In the genomic region with DNA sequence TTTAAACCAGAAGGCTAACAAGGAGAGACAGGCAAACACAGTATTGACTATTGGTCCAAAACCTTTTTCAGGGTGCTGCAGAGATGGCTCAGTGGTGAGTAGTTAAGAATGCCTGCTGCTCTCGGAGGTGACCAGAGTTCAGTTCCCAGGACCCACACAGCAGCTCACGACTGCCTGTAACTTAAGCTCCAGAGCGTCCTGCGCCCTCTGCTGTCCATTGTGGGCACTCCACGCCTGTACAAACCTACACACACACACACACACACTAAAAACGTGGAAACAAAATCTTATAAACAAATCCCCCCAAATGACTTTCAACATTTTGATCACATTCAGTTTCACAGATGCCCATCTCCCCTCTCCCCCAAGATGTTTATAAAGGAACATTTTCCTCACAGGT, we compare ENCODE assay signal across 28 mouse cellular contexts. TPM values are rescaled to one million over a fixed set of nuclear protein-coding genes. Genes with fewer than 3 reads are reported as not detected.
DNase-seq lines count a peak whose midpoint lies in the region; ATAC-seq and TF ChIP-seq lines count a peak whose summit lies in the region.
"Had no signal": no experiment of that assay in that cellular context is flagged by ENCODE, and none has a peak within 500 bp of the region (broad histone marks: within the 10 kb centered on the region; RNA-seq: fewer than 3 reads in every experiment).

No protein-coding gene starts in this region.

- ATAC-seq in forebrain, postnatal 0 days = no peak
- no peak for ATAC-seq in forebrain, embryonic 13.5 days
- ATAC-seq in liver, postnatal 0 days = no peak
- ATAC-seq: forebrain, embryonic 16.5 days; inflammation-experienced regulatory T-cells, adult 6 months; midbrain, embryonic 16.5 days had no signal

- no peaks in the 10 kb centered on the region for H3K9me3 ChIP-seq in forebrain, postnatal 0 days (ENCODE audit: low read length)
- H3K9me3 ChIP-seq in forebrain, embryonic 13.5 days (replicated peaks) = 0 out of 2 replicates have a peak, but pooled peaks cover 2% of the 10 kb centered on the region
- H3K9me3 ChIP-seq in liver, postnatal 0 days (ENCODE audit: low read length) = no peaks in the 10 kb centered on the region
- H3K9me3 ChIP-seq in CH12.LX (replicated peaks; ENCODE audit: low read length) = peaks cover 3% of the 10 kb centered on the region
- H3K9me3 ChIP-seq: embryonic facial prominence, embryonic 13.5 days; limb, embryonic 10.5 days; neural tube, embryonic 15.5 days; stomach, embryonic 15.5 days had no signal

- TF ChIP-seq CTCF in forebrain, postnatal 0 days (IDR thresholded peaks at IDR 0.05; ENCODE audit: low read depth) = 0 out of 2 replicates have a peak, but pooled peaks have one; percentile 12
- TF ChIP-seq CTCF in liver, adult 2 months (IDR thresholded peaks at IDR 0.05; ENCODE audit: low read depth, low read length) = peak; percentile 35; the same call in 1 of the 2 replicates
- no peak for TF ChIP-seq CTCF in liver, postnatal 0 days (IDR thresholded peaks at IDR 0.05; ENCODE audit: low read depth)
- peak in 1 of 2 experiments; percentile 46; a peak in 2 of 4 replicates for TF ChIP-seq CTCF in CH12.LX (conservative IDR thresholded peaks at IDR 0.05 in 1 of 2, IDR thresholded peaks at IDR 0.05 in 1 of 2; ENCODE audit: low read depth in 2 of 2, low read length in 2 of 2)
- 0 out of 2 replicates have a peak, but pooled peaks have one; percentile 14 for TF ChIP-seq CTCF in brain, embryonic 14.5 days (IDR thresholded peaks at IDR 0.05; ENCODE audit: borderline replicate concordance, extremely low read depth, insufficient read depth, insufficient read length)

- H3K4me2 ChIP-seq in forebrain, postnatal 0 days (ENCODE audit: low read depth) = no peak overlapping the region
- no peak overlapping the region for H3K4me2 ChIP-seq in forebrain, embryonic 13.5 days
- no peak overlapping the region for H3K4me2 ChIP-seq in liver, postnatal 0 days (ENCODE audit: low read depth, low read length)
- no peak overlapping the region for H3K4me2 ChIP-seq in CH12.LX (ENCODE audit: insufficient read depth, low read depth, poor library complexity, severe bottlenecking)
- H3K4me2 ChIP-seq: embryonic facial prominence, embryonic 13.5 days; heart, embryonic 12.5 days; hindbrain, embryonic 12.5 days; neural tube, embryonic 15.5 days; stomach, embryonic 15.5 days had no signal

- TF ChIP-seq POLR2A in liver, adult 2 months (IDR thresholded peaks at IDR 0.05; ENCODE audit: extremely low read depth, insufficient read depth, low read length) = no peak
- TF ChIP-seq POLR2A in CH12.LX (IDR thresholded peaks at IDR 0.05; ENCODE audit: low read depth, low read length) = no peak
- TF ChIP-seq POLR2A in brain, embryonic 14.5 days (IDR thresholded peaks at IDR 0.05; ENCODE audit: borderline replicate concordance, extremely low read depth, insufficient read depth, insufficient read length, poor library complexity, severe bottlenecking) = no peak

- H3K79me2 ChIP-seq in liver, adult 2 months (ENCODE audit: control insufficient read depth, insufficient read depth, low read length) = no peaks in the 10 kb centered on the region
- no peaks in the 10 kb centered on the region for H3K79me2 ChIP-seq in CH12.LX (replicated peaks; ENCODE audit: control insufficient read depth, extremely low read depth, insufficient read depth, poor library complexity, severe bottlenecking)

- no peaks in the 10 kb centered on the region for H3K36me3 ChIP-seq in forebrain, postnatal 0 days (ENCODE audit: insufficient read depth)
- no peaks in the 10 kb centered on the region for H3K36me3 ChIP-seq in forebrain, embryonic 13.5 days (ENCODE audit: poor library complexity, severe bottlenecking)
- no peaks in the 10 kb centered on the region for H3K36me3 ChIP-seq in liver, adult 2 months (ENCODE audit: control insufficient read depth, insufficient read depth, low read length)
- no peaks in the 10 kb centered on the region for H3K36me3 ChIP-seq in liver, postnatal 0 days (replicated peaks; ENCODE audit: insufficient read depth, low read length)
- H3K36me3 ChIP-seq in CH12.LX (replicated peaks in 1 of 2; ENCODE audit: control insufficient read depth in 1 of 2, insufficient read depth in 1 of 2, low read length in 1 of 2) = no peaks in the 10 kb centered on the region
- H3K36me3 ChIP-seq: embryonic facial prominence, embryonic 13.5 days; heart, embryonic 12.5 days; hindbrain, embryonic 12.5 days; limb, embryonic 10.5 days; neural tube, embryonic 15.5 days; stomach, embryonic 15.5 days had no signal

- no peak for TF ChIP-seq EP300 in liver, postnatal 0 days (IDR thresholded peaks at IDR 0.05; ENCODE audit: low read depth)
- no peak for TF ChIP-seq EP300 in CH12.LX (IDR thresholded peaks at IDR 0.05; ENCODE audit: low read length)

- H3K27me3 ChIP-seq in forebrain, postnatal 0 days (ENCODE audit: insufficient read depth, low read length) = no peaks in the 10 kb centered on the region; the same call in 1 of the 2 replicates
- H3K27me3 ChIP-seq in forebrain, embryonic 13.5 days = peaks cover 64% of the 10 kb centered on the region
- H3K27me3 ChIP-seq in liver, adult 2 months (ENCODE audit: control insufficient read depth, insufficient read depth, low read length) = no peaks in the 10 kb centered on the region
- H3K27me3 ChIP-seq in liver, postnatal 0 days (ENCODE audit: insufficient read depth, low read length) = no peaks in the 10 kb centered on the region
- H3K27me3 ChIP-seq in CH12.LX (replicated peaks) = no peaks in the 10 kb centered on the region
- H3K27me3 ChIP-seq: embryonic facial prominence, embryonic 13.5 days; heart, embryonic 12.5 days; hindbrain, embryonic 12.5 days; neural tube, embryonic 15.5 days; stomach, embryonic 15.5 days had no signal

- dilution Hi-C loops in CH12.LX (cut with MboI; ENCODE audit: extremely low pct_ligation_motif_present, extremely low pct_unique_long_range_greater_than_20kb, low sequenced_read_pairs) = no loop called here

- H3K27ac ChIP-seq in forebrain, postnatal 0 days (ENCODE audit: low read depth, low read length) = no peak overlapping the region
- H3K27ac ChIP-seq in forebrain, embryonic 13.5 days = no peak overlapping the region
- H3K27ac ChIP-seq in liver, adult 2 months (replicated peaks; ENCODE audit: insufficient read depth, low read depth, low read length) = no peak overlapping the region
- H3K27ac ChIP-seq in liver, postnatal 0 days (ENCODE audit: low read depth) = no peak overlapping the region
- H3K27ac ChIP-seq in CH12.LX (ENCODE audit: insufficient read depth, low read depth) = no peak overlapping the region
- H3K27ac ChIP-seq: embryonic facial prominence, embryonic 13.5 days; hindbrain, embryonic 12.5 days; limb, embryonic 10.5 days; macrophage; neural tube, embryonic 15.5 days; stomach, embryonic 15.5 days had no signal

- H3K4me1 ChIP-seq in forebrain, postnatal 0 days (ENCODE audit: insufficient read depth) = 0 out of 2 replicates have a peak, but pooled peaks cover 4% of the 10 kb centered on the region
- H3K4me1 ChIP-seq in forebrain, embryonic 13.5 days = peaks cover 41% of the 10 kb centered on the region
- H3K4me1 ChIP-seq in liver, adult 2 months (ENCODE audit: control insufficient read depth, insufficient read depth, low read length) = no peaks in the 10 kb centered on the region
- H3K4me1 ChIP-seq in liver, postnatal 0 days (ENCODE audit: insufficient read depth) = no peaks in the 10 kb centered on the region
- peaks cover 5 to 10% of the 10 kb centered on the region in 2 experiments; a peak in 3 of 4 replicates for H3K4me1 ChIP-seq in CH12.LX (ENCODE audit: control insufficient read depth in 1 of 2, insufficient read depth in 2 of 2)
- H3K4me1 ChIP-seq: embryonic facial prominence, embryonic 13.5 days; heart, embryonic 12.5 days; stomach, embryonic 15.5 days had no signal

- H3K4me3 ChIP-seq in forebrain, postnatal 0 days (ENCODE audit: low read depth, low read length) = no peak overlapping the region
- H3K4me3 ChIP-seq in forebrain, embryonic 13.5 days = no peak overlapping the region
- no peak overlapping the region for H3K4me3 ChIP-seq in liver, adult 2 months (ENCODE audit: insufficient read depth, low read depth, low read length)
- H3K4me3 ChIP-seq in liver, postnatal 0 days (ENCODE audit: low read depth, low read length) = no peak overlapping the region
- H3K4me3 ChIP-seq in CH12.LX (replicated peaks in 1 of 3; ENCODE audit: low read depth in 2 of 3, low read length in 2 of 3, poor library complexity in 1 of 3) = no peak overlapping the region
- H3K4me3 ChIP-seq: embryonic facial prominence, embryonic 13.5 days; heart, embryonic 12.5 days; hindbrain, embryonic 12.5 days; limb, embryonic 10.5 days; neural tube, embryonic 15.5 days; stomach, embryonic 15.5 days had no signal

- no peak overlapping the region for H3K9ac ChIP-seq in forebrain, postnatal 0 days
- H3K9ac ChIP-seq in forebrain, embryonic 13.5 days = no peak overlapping the region
- no peak overlapping the region for H3K9ac ChIP-seq in liver, adult 2 months (ENCODE audit: low read depth, low read length)
- no peak overlapping the region for H3K9ac ChIP-seq in liver, postnatal 0 days (replicated peaks)
- no peak overlapping the region for H3K9ac ChIP-seq in CH12.LX (ENCODE audit: insufficient read depth, low read depth)
- H3K9ac ChIP-seq: embryonic facial prominence, embryonic 13.5 days; heart, embryonic 12.5 days; hindbrain, embryonic 12.5 days; neural tube, embryonic 15.5 days; stomach, embryonic 15.5 days had no signal

- DNase-seq in forebrain, postnatal 0 days = no peak
- no peak for DNase-seq in liver, adult 2 months (ENCODE audit: extremely low read depth, low read depth, low spot score)
- DNase-seq in liver, postnatal 0 days = no peak
- DNase-seq in CH12.LX (ENCODE audit: extremely low read depth) = peak; percentile 6
- DNase-seq in brain, embryonic 14.5 days (ENCODE audit: low read depth) = no peak
- no peak for DNase-seq in kidney, adult 9 months
- DNase-seq: adrenal gland, postnatal 10 days; cerebellum, adult 8-10 months; cerebellum, postnatal 36 days; embryo, embryonic 11 days; gastrocnemius, postnatal 14 days; heart, adult 18-20 months; heart, postnatal 10 days; liver; lung, adult 2 months had no signal

- no peak for TF ChIP-seq RAD21 in CH12.LX (IDR thresholded peaks at IDR 0.05; ENCODE audit: low read depth, low read length)

- 90% methylated on average over 6 of the region's 6 CpGs for WGBS in forebrain, postnatal 0 days
- WGBS in forebrain, embryonic 13.5 days = 86% methylated on average over 6 of the region's 6 CpGs
- 82% methylated on average over 6 of the region's 6 CpGs for WGBS in liver, adult 2 months
- 70% methylated on average over 6 of the region's 6 CpGs for WGBS in liver, postnatal 0 days (ENCODE audit: insufficient replicate concordance)

- in situ Hi-C loops in CH12.LX (cut with MboI; ENCODE audit: low pct_ligation_motif_present, low pct_unique_long_range_greater_than_20kb, low sequenced_read_pairs) = no loop called here

RNA-seq across cellular contexts. Expression of a gene that starts 24.9 kb away (rescaled TPM):
- total RNA-seq in forebrain, postnatal 0 days (2014; rRNA removed) = 0.62 and 0.95 TPM in 2 replicates
- 1.2 and 2.0 TPM in 2 replicates for polyA plus RNA-seq in forebrain, postnatal 0 days (2015; fragmentation: Nextera tagmentation; extraction: Ambion mirVana)
- 0.42 and 0.49 TPM in 2 replicates for polyA plus RNA-seq in forebrain, embryonic 13.5 days (2015; fragmentation: Nextera tagmentation; extraction: Ambion mirVana)
- not detected in 2 replicates for total RNA-seq in liver, adult 2 months (2014; rRNA removed)
- polyA plus RNA-seq in liver, adult 2 months (2012; rRNA removed) = not detected in 2 replicates
- polyA plus RNA-seq in liver, postnatal 0 days (2015; fragmentation: Nextera tagmentation; extraction: Ambion mirVana) = not detected in 2 replicates
- total RNA-seq in CH12.LX (2012; rRNA removed) (not detected in 2 replicates), CH12.LX (2014; rRNA removed) (not detected in 2 replicates)
- polyA plus RNA-seq in CH12.LX (2012; ENCODE audit: insufficient read length, low read depth) = not detected in 2 replicates
- polyA plus RNA-seq in brain, embryonic 14.5 days (2012; rRNA removed) = 0.59 and 1.2 TPM in 2 replicates
- total RNA-seq: gastrocnemius, postnatal 14 days had no signal
- polyA plus RNA-seq: inflammation-experienced regulatory T-cells, adult 6 months; large intestine, adult 2 months; macrophage; stomach, embryonic 15.5 days; thymus, postnatal 0 days had no signal
